Mouse (Mus musculus) right cerebral cortex, postnatal 25 days (tissue): ENCODE measurements at regions not wholly inside any gene's neighbourhood (a gene's known extent, or its start where the extent isn't known, plus 50 kb on each side); places are given as distances from the start of the nearest gene placed in this dataset.

Source experiments
- DNase-seq: peaks from one replicate; pipeline ENCODE4 v3.0.0; 2022

- DNase-seq: no peak
These were observed 68.0 kb upstream of the Smyd2 start for GRCm38 (mm10) chr1:189990046-189990622.

GRCm38 (mm10) chr1:189989376-189989775, 67.2 kb upstream of the Smyd2 start:
- no peak for DNase-seq

- no peak for DNase-seq
These were observed 66.7 kb upstream of the Smyd2 start for GRCm38 (mm10) chr1:189988864-189989263.

GRCm38 (mm10) chr1:189985516-189986205, 63.5 kb upstream of the Smyd2 start:
- no peak for DNase-seq

- DNase-seq: no peak
These were observed 56.1 kb upstream of the Smyd2 start for GRCm38 (mm10) chr1:189978244-189978643.

DNA sequence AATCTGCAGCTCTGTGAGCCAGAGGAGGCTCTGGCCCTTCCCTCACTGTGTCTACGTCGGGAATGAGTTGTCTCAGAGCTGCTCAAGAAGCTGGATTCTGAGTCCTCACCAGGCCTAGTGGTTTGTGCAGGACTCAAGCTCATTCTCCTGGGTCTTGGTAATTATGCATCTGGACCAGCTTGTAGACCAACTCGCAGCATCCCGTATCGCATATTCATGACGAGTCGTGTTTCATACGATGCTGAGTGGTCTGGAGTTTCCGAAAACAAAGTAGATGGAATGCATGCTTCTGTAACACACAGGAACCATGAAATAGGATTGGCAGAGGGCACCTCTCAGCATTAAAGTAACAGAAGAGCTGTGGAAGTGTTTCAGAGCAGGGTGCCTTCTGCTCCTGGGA, 53.5 kb upstream of the Smyd2 start:
- DNase-seq: no peak

DNA sequence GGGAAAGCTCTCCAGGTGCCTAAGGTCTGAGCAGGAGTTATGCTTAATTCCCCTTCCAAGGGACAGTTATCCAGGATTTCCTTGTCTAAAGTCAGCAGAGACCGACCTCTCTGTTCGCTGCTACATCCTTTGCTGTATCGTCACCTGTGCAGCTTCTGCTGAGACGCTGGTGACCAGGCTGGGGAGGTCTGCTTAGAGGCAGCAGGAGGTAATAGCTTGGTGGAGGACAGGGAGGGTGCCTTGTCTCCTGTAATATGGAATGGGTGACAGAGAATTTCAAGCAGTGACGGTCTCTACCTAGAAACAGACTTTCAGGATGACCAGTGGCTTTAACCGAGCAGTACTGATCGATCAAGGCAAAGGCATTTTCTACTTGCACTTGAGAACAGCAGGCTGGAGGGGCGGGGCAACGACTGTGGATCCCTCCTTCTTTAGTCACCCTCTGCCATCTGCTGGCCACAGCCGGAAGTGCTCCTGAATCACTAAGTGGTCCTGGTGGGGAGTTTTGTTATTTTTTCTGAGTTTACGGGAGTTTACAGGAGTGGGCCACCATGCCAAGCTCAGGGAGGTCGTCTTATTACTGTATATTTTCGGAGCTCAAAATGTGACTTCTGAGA, 50.7 kb upstream of the Smyd2 start:
- peak; percentile 77 for DNase-seq
